Mouse (Mus musculus): ENCODE measurements around the gene Ppme1. TPM values are rescaled to one million over a fixed set of nuclear protein-coding genes. Genes with fewer than 3 reads are reported as not detected.
A peak's percentile ranks its signal among the peaks of the same experiment; 100 is the strongest.

Gene Ppme1
- polyA plus RNA-seq, 1 experiment: 152 TPM

DNA sequence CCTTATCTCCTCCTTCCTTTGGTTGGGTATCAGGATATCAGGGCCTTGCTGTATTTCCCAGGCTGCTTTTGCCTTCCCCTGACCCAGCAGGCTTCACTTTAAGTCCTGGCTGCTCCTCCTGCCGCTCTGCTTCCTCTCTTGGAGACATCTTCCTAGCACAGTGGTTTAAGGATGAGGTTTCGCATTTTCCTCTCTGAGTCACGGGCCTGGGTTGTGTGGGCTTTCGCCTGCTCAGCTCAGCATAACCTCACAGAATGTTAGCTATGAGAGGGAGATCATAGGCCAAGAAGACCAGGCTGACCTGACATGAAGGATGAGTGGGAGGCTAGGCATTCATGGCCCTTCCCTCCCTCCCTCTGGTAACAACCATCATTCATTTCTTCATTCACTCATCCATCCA, 59.4 kb downstream of the Ppme1 start:
- H3K27me3 ChIP-seq (ENCODE audit: control insufficient read depth, insufficient read depth, low read length): no peaks in the 10 kb centered on the region
- H3K4me1 ChIP-seq (replicated peaks; ENCODE audit: control insufficient read depth, insufficient read depth, low read length): no peaks in the 10 kb centered on the region
- TF ChIP-seq POLR2A (IDR thresholded peaks at IDR 0.05; ENCODE audit: control insufficient read depth, extremely low read depth, insufficient read depth, low read length, poor library complexity): no peak
- no peak for TF ChIP-seq CTCF (IDR thresholded peaks at IDR 0.05; ENCODE audit: borderline replicate concordance, control insufficient read depth, extremely low read depth, insufficient read depth, low read length, poor library complexity)
- no peaks in the 10 kb centered on the region for H3K36me3 ChIP-seq (ENCODE audit: control insufficient read depth, insufficient read depth, low read length)
- no peak overlapping the region for H3K27ac ChIP-seq (ENCODE audit: control insufficient read depth, insufficient read depth, low read length)
- 73% methylated on average over 4 of the region's 4 CpGs for WGBS
- H3K4me3 ChIP-seq (ENCODE audit: control insufficient read depth, insufficient read depth, low read length): no peak overlapping the region
- no peak for DNase-seq

DNA sequence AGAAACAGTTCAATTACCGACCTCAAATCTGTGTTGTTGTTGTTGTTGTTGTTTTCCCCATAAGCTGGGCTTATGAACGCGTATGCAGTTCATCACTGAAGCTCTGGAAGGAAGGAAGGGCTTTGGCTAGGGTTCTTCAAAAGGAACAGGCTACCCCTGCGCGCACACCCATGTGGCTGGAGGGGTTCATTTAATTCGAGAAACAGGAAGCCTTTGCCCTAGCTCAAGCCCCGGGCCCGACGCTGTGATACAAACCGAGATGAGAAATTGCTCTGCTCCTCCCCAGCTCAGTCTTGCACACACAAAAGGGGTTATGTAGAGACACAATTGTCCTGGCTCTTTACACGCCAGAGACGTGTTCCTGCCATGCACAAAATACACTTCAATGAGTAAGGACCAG, 61.8 kb downstream of the Ppme1 start:
- no peaks in the 10 kb centered on the region for H3K27me3 ChIP-seq (ENCODE audit: control insufficient read depth, insufficient read depth, low read length)
- DNase-seq: peak; percentile 62
- no peaks in the 10 kb centered on the region for H3K36me3 ChIP-seq (ENCODE audit: control insufficient read depth, insufficient read depth, low read length)
- 28% methylated on average over 12 of the region's 12 CpGs for WGBS
- no peaks in the 10 kb centered on the region for H3K4me1 ChIP-seq (replicated peaks; ENCODE audit: control insufficient read depth, insufficient read depth, low read length)
- H3K4me3 ChIP-seq (ENCODE audit: control insufficient read depth, insufficient read depth, low read length): no peak overlapping the region
- H3K27ac ChIP-seq (ENCODE audit: control insufficient read depth, insufficient read depth, low read length): no peak overlapping the region
- TF ChIP-seq CTCF (IDR thresholded peaks at IDR 0.05; ENCODE audit: borderline replicate concordance, control insufficient read depth, extremely low read depth, insufficient read depth, low read length, poor library complexity) (no peak), POLR2A (IDR thresholded peaks at IDR 0.05; ENCODE audit: control insufficient read depth, extremely low read depth, insufficient read depth, low read length, poor library complexity) (no peak)

DNA sequence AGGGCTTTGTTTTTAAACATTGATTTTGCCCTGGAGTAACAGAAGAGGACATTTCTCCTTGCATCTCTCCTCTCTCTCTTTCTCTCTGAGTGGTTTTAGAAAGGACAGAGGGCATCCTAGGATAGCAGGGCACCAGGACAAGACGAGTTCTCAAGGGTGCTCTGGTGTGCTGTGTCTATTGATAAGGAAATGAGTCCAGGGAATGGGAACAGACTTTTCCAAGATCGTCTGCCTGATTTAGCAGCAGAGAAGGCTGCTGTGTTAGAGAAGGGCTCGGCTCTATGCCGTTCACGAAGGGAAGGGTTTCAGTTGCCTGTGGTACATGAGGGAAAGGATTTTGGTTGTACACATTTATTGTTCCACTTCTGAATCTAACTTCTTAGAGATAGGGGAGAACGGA, 62.4 kb downstream of the Ppme1 start:
- no peaks in the 10 kb centered on the region for H3K27me3 ChIP-seq (ENCODE audit: control insufficient read depth, insufficient read depth, low read length)
- TF ChIP-seq POLR2A (IDR thresholded peaks at IDR 0.05; ENCODE audit: control insufficient read depth, extremely low read depth, insufficient read depth, low read length, poor library complexity): no peak
- no peak for TF ChIP-seq CTCF (IDR thresholded peaks at IDR 0.05; ENCODE audit: borderline replicate concordance, control insufficient read depth, extremely low read depth, insufficient read depth, low read length, poor library complexity)
- no peaks in the 10 kb centered on the region for H3K4me1 ChIP-seq (replicated peaks; ENCODE audit: control insufficient read depth, insufficient read depth, low read length)
- H3K36me3 ChIP-seq (ENCODE audit: control insufficient read depth, insufficient read depth, low read length): no peaks in the 10 kb centered on the region
- DNase-seq: no peak
- H3K4me3 ChIP-seq (ENCODE audit: control insufficient read depth, insufficient read depth, low read length): no peak overlapping the region
- H3K27ac ChIP-seq (ENCODE audit: control insufficient read depth, insufficient read depth, low read length): no peak overlapping the region
- WGBS: 76% methylated on average over 6 of the region's 6 CpGs

DNA sequence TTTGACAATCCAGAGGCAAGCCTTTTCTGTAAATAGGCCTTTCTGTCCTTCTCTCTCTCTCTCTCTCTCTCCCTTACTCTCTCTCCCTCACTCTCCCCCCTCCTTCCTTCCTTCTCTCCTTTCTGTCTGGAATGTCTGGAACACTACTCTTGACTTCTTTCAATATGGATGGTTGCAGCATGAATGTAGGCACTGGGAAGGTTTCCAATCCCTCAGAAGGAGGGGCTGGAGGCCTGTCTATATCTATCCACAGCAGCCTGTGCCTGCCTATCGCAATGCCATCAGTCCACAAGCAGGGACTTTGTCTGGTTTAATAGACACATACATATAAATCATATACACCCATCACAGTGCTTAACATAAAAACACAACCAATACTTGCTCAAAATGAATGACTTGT, 62.9 kb downstream of the Ppme1 start:
- no peak for TF ChIP-seq CTCF (IDR thresholded peaks at IDR 0.05; ENCODE audit: borderline replicate concordance, control insufficient read depth, extremely low read depth, insufficient read depth, low read length, poor library complexity)
- Histone ChIP-seq H3K27me3 (ENCODE audit: control insufficient read depth, insufficient read depth, low read length) (no peaks in the 10 kb centered on the region), H3K36me3 (ENCODE audit: control insufficient read depth, insufficient read depth, low read length) (no peaks in the 10 kb centered on the region), H3K4me1 (replicated peaks; ENCODE audit: control insufficient read depth, insufficient read depth, low read length) (no peaks in the 10 kb centered on the region), H3K4me3 (ENCODE audit: control insufficient read depth, insufficient read depth, low read length) (no peak overlapping the region), H3K27ac (ENCODE audit: control insufficient read depth, insufficient read depth, low read length) (no peak overlapping the region)
- 100% methylated on average over 1 of the region's 1 CpGs for WGBS
- no peak for DNase-seq

DNA sequence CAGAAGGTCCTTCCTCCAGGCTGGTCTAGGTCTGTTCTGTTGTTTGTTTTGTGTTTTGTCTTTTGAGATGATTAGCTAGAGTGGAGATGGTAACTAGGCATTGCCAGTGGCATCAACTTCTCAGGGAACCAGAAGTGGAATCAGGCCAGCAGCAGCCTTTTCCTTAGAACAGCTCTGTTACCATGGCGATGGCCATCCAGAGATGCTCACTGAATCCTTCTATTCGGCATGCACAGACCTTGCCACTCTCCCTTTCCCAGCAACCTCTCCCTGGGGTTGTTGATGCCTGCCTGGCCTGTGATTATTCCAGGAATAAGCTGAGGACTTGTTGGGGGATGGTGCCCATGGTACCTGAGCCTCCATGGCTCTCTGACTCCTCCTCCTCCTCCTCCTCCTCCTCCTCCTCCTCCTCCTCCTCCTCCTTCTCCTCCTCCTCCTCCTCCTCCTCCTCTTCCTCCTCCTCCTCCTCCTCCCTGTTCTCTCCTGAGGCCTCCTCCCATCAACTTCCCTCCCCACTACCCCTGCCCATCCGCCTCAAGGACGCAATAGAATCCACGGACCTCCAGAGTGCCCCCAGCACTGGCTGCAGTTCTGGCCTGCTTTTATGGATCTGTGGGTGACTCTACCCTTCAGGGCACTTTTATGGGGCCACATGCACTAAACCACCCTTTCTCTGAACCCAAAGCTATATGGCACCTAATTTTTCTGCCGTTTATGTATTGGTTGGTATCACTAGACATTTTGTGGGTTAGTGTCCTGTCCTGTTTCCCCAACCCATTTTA, 64.0 kb downstream of the Ppme1 start:
- TF ChIP-seq POLR2A (IDR thresholded peaks at IDR 0.05; ENCODE audit: control insufficient read depth, extremely low read depth, insufficient read depth, low read length, poor library complexity): no peak
- no peak for TF ChIP-seq CTCF (IDR thresholded peaks at IDR 0.05; ENCODE audit: borderline replicate concordance, control insufficient read depth, extremely low read depth, insufficient read depth, low read length, poor library complexity)
- Histone ChIP-seq H3K4me1 (replicated peaks; ENCODE audit: control insufficient read depth, insufficient read depth, low read length) (no peaks in the 10 kb centered on the region), H3K4me3 (ENCODE audit: control insufficient read depth, insufficient read depth, low read length) (no peak overlapping the region), H3K36me3 (ENCODE audit: control insufficient read depth, insufficient read depth, low read length) (no peaks in the 10 kb centered on the region), H3K27me3 (ENCODE audit: control insufficient read depth, insufficient read depth, low read length) (no peaks in the 10 kb centered on the region), H3K27ac (ENCODE audit: control insufficient read depth, insufficient read depth, low read length) (no peak overlapping the region)
- 89% methylated on average over 4 of the region's 6 CpGs for WGBS
- DNase-seq: no peak

- H3K4me3 ChIP-seq (ENCODE audit: control insufficient read depth, insufficient read depth, low read length): no peak overlapping the region
Measured at GRCm38 (mm10) chr7:100305894-100306293, 66.2 kb downstream of the Ppme1 start.

DNA sequence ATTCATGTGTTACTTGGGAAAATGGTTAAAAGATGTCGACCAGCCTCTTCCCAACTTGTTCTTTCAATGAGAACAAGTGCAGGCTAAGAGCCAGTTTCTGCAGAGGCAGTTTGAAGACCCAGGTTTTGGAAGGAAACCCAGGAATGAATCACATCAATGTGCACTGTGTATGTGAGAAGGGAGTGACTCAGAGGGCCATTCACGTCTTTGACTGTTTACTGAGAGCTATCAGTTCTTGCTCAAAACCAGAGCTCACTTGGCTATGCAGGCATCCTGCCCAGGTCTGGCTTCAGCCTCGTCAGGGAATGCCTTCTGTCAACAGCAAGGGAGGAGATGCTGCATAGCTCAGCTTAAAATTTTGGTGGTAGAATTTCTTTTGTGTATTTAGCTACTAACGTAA, 69.8 kb downstream of the Ppme1 start:
- 83% methylated on average over 4 of the region's 4 CpGs for WGBS
- Histone ChIP-seq H3K4me1 (replicated peaks; ENCODE audit: control insufficient read depth, insufficient read depth, low read length) (no peaks in the 10 kb centered on the region), H3K27ac (ENCODE audit: control insufficient read depth, insufficient read depth, low read length) (no peak overlapping the region), H3K4me3 (ENCODE audit: control insufficient read depth, insufficient read depth, low read length) (no peak overlapping the region), H3K36me3 (ENCODE audit: control insufficient read depth, insufficient read depth, low read length) (no peaks in the 10 kb centered on the region), H3K27me3 (ENCODE audit: control insufficient read depth, insufficient read depth, low read length) (no peaks in the 10 kb centered on the region)
- DNase-seq: no peak
- no peak for TF ChIP-seq CTCF (IDR thresholded peaks at IDR 0.05; ENCODE audit: borderline replicate concordance, control insufficient read depth, extremely low read depth, insufficient read depth, low read length, poor library complexity)
- no peak for TF ChIP-seq POLR2A (IDR thresholded peaks at IDR 0.05; ENCODE audit: control insufficient read depth, extremely low read depth, insufficient read depth, low read length, poor library complexity)

More at GRCm38 (mm10) chr7:100305894-100306293, 66.2 kb downstream of the Ppme1 start:
- TF ChIP-seq POLR2A (IDR thresholded peaks at IDR 0.05; ENCODE audit: control insufficient read depth, extremely low read depth, insufficient read depth, low read length, poor library complexity): no peak
- TF ChIP-seq CTCF (IDR thresholded peaks at IDR 0.05; ENCODE audit: borderline replicate concordance, control insufficient read depth, extremely low read depth, insufficient read depth, low read length, poor library complexity): no peak
- no peaks in the 10 kb centered on the region for H3K4me1 ChIP-seq (replicated peaks; ENCODE audit: control insufficient read depth, insufficient read depth, low read length)
- no peak overlapping the region for H3K27ac ChIP-seq (ENCODE audit: control insufficient read depth, insufficient read depth, low read length)
- 94% methylated on average over 9 of the region's 9 CpGs for WGBS
- H3K27me3 ChIP-seq (ENCODE audit: control insufficient read depth, insufficient read depth, low read length): no peaks in the 10 kb centered on the region
- DNase-seq: no peak
- no peaks in the 10 kb centered on the region for H3K36me3 ChIP-seq (ENCODE audit: control insufficient read depth, insufficient read depth, low read length)
